Mouse (Mus musculus): ENCODE measurements around the gene Trp53bp2. TPM values are rescaled to one million over a fixed set of nuclear protein-coding genes. Genes with fewer than 3 reads are reported as not detected.

Trp53bp2 gene
- polyA plus RNA-seq, 1 experiment = 1.2 TPM

DNA sequence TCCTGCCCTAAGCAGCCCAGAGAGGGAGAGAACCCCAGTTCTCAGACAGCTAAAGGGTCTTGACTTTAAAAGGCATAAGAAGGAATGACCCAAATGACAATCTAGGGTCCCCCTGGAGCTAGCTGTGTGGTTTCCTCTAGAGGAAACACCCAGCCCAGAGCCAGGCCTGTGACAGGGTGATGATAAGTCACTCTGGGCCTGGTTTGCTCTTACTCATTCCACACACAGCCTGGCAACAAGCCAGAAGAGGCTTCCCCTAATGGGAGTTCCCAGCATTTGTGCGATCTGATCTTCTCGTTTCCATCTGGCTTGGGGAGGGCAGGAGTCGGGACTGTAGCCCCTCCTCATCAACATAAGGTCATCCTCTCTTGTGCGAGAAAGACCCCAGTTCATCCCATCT is 95.3 kb downstream of the Trp53bp2 start:
- no peaks in the 10 kb centered on the region for H3K27me3 ChIP-seq (replicated peaks)
- H3K4me1 ChIP-seq = peaks cover 88% of the 10 kb centered on the region
- H3K36me3 ChIP-seq (replicated peaks; ENCODE audit: low read length) = peaks cover 70% of the 10 kb centered on the region
- no peaks in the 10 kb centered on the region for H3K9me3 ChIP-seq
- peak overlapping the region; percentile 86 for H3K4me3 ChIP-seq (replicated peaks)
- TF ChIP-seq GATA1 (IDR thresholded peaks at IDR 0.05; ENCODE audit: borderline replicate concordance, low read length) (peak; percentile 71; the same call in 1 of the 3 replicates), FLI1 (IDR thresholded peaks at IDR 0.05; ENCODE audit: low read length) (peak; percentile 59; the same call in 1 of the 2 replicates)

DNA sequence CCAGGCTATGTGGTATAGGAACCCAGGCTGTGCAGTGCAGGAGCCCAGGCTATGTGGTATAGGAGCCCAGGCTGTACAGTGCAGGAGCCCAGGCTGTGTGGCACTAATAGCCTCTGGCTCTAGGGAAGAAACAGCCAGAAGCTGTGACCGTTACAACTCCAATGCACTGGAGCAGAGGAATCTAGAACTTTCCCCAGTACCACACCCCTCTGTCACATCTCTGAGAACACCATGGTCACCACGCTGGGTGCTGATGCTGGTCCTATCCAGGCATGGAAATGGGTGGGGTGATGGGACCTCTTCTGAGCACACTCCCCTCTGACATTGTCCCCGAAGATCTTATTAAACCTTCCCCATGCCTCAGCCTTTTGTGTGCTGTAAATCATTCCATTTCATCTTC is 96.3 kb downstream of the Trp53bp2 start:
- H3K4me1 ChIP-seq = peaks cover 88% of the 10 kb centered on the region
- H3K4me3 ChIP-seq (replicated peaks) = peak overlapping the region; percentile 76

DNA sequence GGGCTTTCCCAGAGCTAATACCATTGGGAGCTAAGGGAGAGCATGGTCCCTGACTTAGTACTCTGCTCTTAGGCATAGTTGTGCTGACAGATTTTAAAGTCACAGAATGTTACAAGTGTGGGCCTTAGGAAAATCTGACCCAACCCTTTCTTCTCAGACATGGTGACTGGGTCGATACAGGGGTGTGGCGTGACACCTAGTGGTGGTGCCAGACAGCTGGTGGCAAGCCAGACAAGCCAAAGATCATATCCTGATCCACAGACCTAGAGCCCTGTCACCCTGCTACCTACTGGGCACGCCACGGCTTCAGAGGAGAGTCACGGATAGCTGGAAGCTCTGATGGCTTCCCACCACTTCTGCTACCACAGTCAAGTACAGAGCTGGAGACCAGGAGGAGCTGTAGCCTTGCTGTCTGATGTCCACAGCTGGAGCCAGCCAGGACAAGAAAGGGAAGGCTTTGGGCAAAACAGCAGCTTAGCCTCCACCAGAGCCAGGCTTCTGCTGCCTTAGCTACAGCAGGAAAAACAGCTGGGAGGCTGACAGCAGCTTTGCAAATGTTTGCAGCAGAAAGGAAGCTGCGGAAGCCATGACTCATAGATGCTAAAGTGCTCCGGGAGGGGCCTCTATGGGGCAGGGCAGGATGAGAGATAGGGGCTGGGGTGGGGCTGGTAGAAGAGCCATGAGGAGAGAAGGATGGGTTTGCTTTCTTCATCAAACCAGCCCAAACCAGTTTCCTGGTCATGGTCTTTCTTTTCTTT is 97.4 kb downstream of the Trp53bp2 start:
- peaks cover 88% of the 10 kb centered on the region for H3K4me1 ChIP-seq

More for the DNA sequence above, 96.3 kb downstream of the Trp53bp2 start:
- H3K27me3 ChIP-seq (replicated peaks) = no peaks in the 10 kb centered on the region
- peaks cover 70% of the 10 kb centered on the region for H3K36me3 ChIP-seq (replicated peaks; ENCODE audit: low read length)
- TF ChIP-seq FLI1 (IDR thresholded peaks at IDR 0.05; ENCODE audit: low read length) (no peak), GATA1 (IDR thresholded peaks at IDR 0.05; ENCODE audit: borderline replicate concordance, low read length) (no peak)
- no peaks in the 10 kb centered on the region for H3K9me3 ChIP-seq

DNA sequence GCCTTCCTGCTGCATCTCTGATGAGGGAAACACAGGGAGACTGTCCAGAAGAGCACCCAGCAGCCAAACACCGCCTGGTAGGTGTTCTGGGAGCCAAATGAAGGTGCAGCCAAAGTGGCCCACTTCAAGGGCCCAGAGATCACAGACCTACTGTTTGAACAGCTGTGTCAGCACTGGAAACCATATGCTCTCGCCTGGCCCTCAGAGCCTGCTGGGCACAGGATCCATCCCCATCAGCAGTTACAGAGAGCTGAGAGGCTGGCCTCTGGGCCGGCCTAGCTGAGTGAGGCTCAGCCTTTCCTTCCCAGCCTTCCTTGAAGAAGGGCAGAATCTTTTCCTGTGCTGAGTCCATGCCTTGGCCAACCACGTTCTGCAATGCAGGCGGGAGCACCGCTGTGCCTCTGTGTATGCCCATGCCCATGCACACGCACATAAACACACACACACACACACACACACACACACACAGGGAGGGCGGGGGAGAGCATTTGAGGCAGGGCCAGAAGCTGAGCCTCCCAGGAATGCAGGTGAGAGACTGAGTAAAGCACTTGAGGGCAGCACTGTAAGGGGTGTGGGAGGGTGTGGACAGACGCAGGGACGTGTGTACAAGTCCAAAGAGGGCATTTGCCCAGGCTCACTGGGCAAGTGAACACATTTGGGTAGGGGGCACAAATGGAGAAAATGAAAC is 100.3 kb downstream of the Trp53bp2 start:
- Histone ChIP-seq H3K27me3 (replicated peaks) (peaks cover 3% of the 10 kb centered on the region), H3K9me3 (no peaks in the 10 kb centered on the region), H3K4me3 (replicated peaks) (peak overlapping the region; percentile 28), H3K4me1 (peaks cover 88% of the 10 kb centered on the region), H3K36me3 (replicated peaks; ENCODE audit: low read length) (peaks cover 77% of the 10 kb centered on the region)
- TF ChIP-seq FLI1 (IDR thresholded peaks at IDR 0.05; ENCODE audit: low read length) (no peak), GATA1 (IDR thresholded peaks at IDR 0.05; ENCODE audit: borderline replicate concordance, low read length) (no peak)

More for the DNA sequence above, 97.4 kb downstream of the Trp53bp2 start:
- Histone ChIP-seq H3K9me3 (no peaks in the 10 kb centered on the region), H3K27me3 (replicated peaks) (no peaks in the 10 kb centered on the region), H3K36me3 (replicated peaks; ENCODE audit: low read length) (peaks cover 70% of the 10 kb centered on the region), H3K4me3 (replicated peaks) (peak overlapping the region; percentile 88)
- TF ChIP-seq FLI1 (IDR thresholded peaks at IDR 0.05; ENCODE audit: low read length) = no peak
- no peak for TF ChIP-seq GATA1 (IDR thresholded peaks at IDR 0.05; ENCODE audit: borderline replicate concordance, low read length)

DNA sequence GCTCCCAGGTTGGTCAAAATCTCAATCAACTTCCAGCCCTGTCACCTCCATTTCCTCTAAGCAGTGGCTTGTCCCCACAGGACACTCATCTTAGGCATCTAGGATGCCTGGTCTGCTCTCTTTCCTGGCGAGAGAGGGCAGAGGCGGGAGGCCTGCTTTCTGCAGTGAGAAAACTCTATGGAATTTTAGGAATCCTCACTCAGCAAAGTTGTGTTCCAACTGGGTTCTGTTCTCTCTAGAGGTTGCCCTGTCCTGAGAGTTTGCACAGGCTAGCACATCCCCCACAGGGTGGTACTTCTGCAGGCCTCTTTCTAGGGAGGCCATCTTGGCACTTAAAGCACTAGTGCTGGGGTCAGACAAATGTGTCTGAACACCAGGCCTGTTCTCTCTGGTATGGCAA is 102.1 kb downstream of the Trp53bp2 start:
- TF ChIP-seq GATA1 (IDR thresholded peaks at IDR 0.05; ENCODE audit: borderline replicate concordance, low read length) (no peak), FLI1 (IDR thresholded peaks at IDR 0.05; ENCODE audit: low read length) (no peak)
- H3K27me3 ChIP-seq (replicated peaks) = peaks cover 6% of the 10 kb centered on the region
- no peaks in the 10 kb centered on the region for H3K9me3 ChIP-seq
- peaks cover 88% of the 10 kb centered on the region for H3K4me1 ChIP-seq
- peaks cover 79% of the 10 kb centered on the region for H3K36me3 ChIP-seq (replicated peaks; ENCODE audit: low read length)
- H3K4me3 ChIP-seq (replicated peaks) = no peak overlapping the region

DNA sequence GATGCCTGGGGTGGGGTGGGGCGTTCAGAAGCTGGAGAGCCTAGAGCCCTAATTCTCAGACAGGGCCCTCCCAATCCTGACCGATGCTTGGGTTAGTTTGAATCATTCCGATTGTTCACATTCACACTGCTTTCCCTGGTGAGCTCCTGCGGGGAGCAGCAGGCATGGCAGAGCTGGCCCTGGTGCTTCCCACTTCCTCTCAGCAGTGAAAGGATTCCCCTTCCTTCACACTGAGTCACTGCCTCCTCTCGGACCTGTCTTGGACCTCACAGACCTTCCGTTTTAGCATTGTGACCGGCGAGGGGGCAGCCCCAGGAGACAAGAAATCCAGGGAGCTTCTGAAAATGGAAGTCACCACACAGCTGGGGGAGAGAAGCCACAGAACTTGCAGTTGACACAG is 102.8 kb downstream of the Trp53bp2 start:
- Histone ChIP-seq H3K36me3 (replicated peaks; ENCODE audit: low read length) (peaks cover 79% of the 10 kb centered on the region), H3K27me3 (replicated peaks) (peaks cover 6% of the 10 kb centered on the region), H3K4me3 (replicated peaks) (no peak overlapping the region), H3K4me1 (peaks cover 87% of the 10 kb centered on the region), H3K9me3 (no peaks in the 10 kb centered on the region)
- TF ChIP-seq FLI1 (IDR thresholded peaks at IDR 0.05; ENCODE audit: low read length) (no peak), GATA1 (IDR thresholded peaks at IDR 0.05; ENCODE audit: borderline replicate concordance, low read length) (no peak)

Other genes starting within 250 kb of the Trp53bp2 start
- not detected in 2 replicates for gene Vmn1r1, start 244.7 kb upstream of the Trp53bp2 start, polyA plus RNA-seq (2012; ENCODE audit: insufficient read depth, low replicate concordance)
- 9.6 and 32.4 TPM in 2 replicates for gene Degs1, start 126.4 kb upstream of the Trp53bp2 start, polyA plus RNA-seq (2012; ENCODE audit: insufficient read depth, low replicate concordance)
- 9.9 and 83.2 TPM in 2 replicates for gene Fbxo28, start 67.5 kb upstream of the Trp53bp2 start, polyA plus RNA-seq (2012; ENCODE audit: insufficient read depth, low replicate concordance)
- 46.0 and 47.8 TPM in 2 replicates for gene Capn2, start 108.4 kb downstream of the Trp53bp2 start, polyA plus RNA-seq (2012; ENCODE audit: insufficient read depth, low replicate concordance)
- gene Capn8, start 155.8 kb downstream of the Trp53bp2 start, polyA plus RNA-seq (2012; ENCODE audit: insufficient read depth, low replicate concordance) = not detected in 2 replicates

Measured in megakaryocyte, embryonic 14.5 days (primary cell).